Mouse (Mus musculus) midbrain, postnatal 0 days (tissue): ENCODE measurements around the gene Nckap1l. TPM values are rescaled to one million over a fixed set of nuclear protein-coding genes. Genes with fewer than 3 reads are reported as not detected.
A peak's percentile ranks its signal among the peaks of the same experiment; 100 is the strongest.

Experiments
- ATAC-seq: fragments of 200-750 bp; cut with Nextera tagmentation; 2 replicates; pipeline ENCODE4 v1.8.0; 2017; ENCODE audit warnings: moderate number of reproducible peaks, mild to moderate bottlenecking, moderate TSS enrichment, moderate library complexity; ENCODE audit not compliant: low FRiP score
- DNase-seq: peaks from one replicate; pipeline ENCODE4 v3.0.0-alpha.2; 2015; ENCODE audit warnings: low spot score
- H3K27ac ChIP-seq: fragments of 300-500 bp; sonication (generic); 2 replicates; pipeline ENCODE4 v1.5.1; 2014; ENCODE audit warnings: low read depth, mild to moderate bottlenecking, low read length, mixed read lengths
- H3K27me3 ChIP-seq: fragments of 300-500 bp; sonication (generic); 2 replicates; pipeline ENCODE4 v1.6.1; 2014; ENCODE audit warnings: low read length, control low read depth, mixed read lengths; ENCODE audit not compliant: insufficient read depth
- H3K36me3 ChIP-seq: fragments of 300-500 bp; sonication (generic); 2 replicates; pipeline ENCODE4 v1.6.1; 2014; ENCODE audit warnings: low read length, control low read depth, mixed read lengths; ENCODE audit not compliant: insufficient read depth
- H3K4me1 ChIP-seq: fragments of 300-500 bp; sonication (generic); 2 replicates; pipeline ENCODE4 v1.6.1; 2014; ENCODE audit warnings: mild to moderate bottlenecking, control low read depth, antibody characterized with exemption, low read length, mixed read lengths; ENCODE audit not compliant: insufficient read depth
- H3K4me2 ChIP-seq: fragments of 300-500 bp; sonication (generic); 2 replicates; pipeline ENCODE4 v1.6.1; 2014; ENCODE audit warnings: low read depth, mild to moderate bottlenecking, low read length, mixed read lengths; ENCODE audit not compliant: poor library complexity, severe bottlenecking
- H3K4me3 ChIP-seq: fragments of 300-500 bp; sonication (generic); 2 replicates; pipeline ENCODE4 v1.5.1; 2014; ENCODE audit warnings: low read depth, mild to moderate bottlenecking, low read length, moderate library complexity
- H3K9ac ChIP-seq: fragments of 300-500 bp; sonication (generic); replicated peaks from 2 replicates; pipeline ENCODE4 v1.6.1; 2014; ENCODE audit warnings: mild to moderate bottlenecking, low read length, moderate library complexity, mixed read lengths; ENCODE audit not compliant: poor library complexity, severe bottlenecking
- H3K9me3 ChIP-seq: fragments of 300-500 bp; sonication (generic); 2 replicates; pipeline ENCODE4 v1.6.1; 2016; ENCODE audit warnings: low read length, control low read depth
- CTCF ChIP-seq: IDR thresholded peaks from 2 replicates; pipeline ENCODE4 v1.5.1; 2016; ENCODE audit warnings: antibody characterized with exemption, mild to moderate bottlenecking
- WGBS: fragments of 180-500 bp; shearing (Covaris S2); extraction: QIAGEN DNeasy Blood & Tissue Kit; methylation state at CpG from one replicate; pipeline ENCODE4 v1.1.7; 2014; 5-methylcytosine and 5-hydroxymethylcytosine counted together
- polyA plus RNA-seq: library from polyadenylated mRNA; unstranded; fragments of >200 nt; fragmentation: Nextera tagmentation; extraction: Ambion mirVana; gene quantifications from 2 replicates; pipeline ENCODE4 v1.2.1, GENCODE M21; 2015
- total RNA-seq: library from RNA; depleted of rRNA; stranded (reverse); fragments of >200 nt; gene quantifications from 2 replicates; pipeline ENCODE4 v1.2.3, GENCODE M21; 2014

Nckap1l gene
- total and polyA plus RNA-seq, 2 experiments from 2014 or later, result 2.4 to 4.7 TPM

- H3K4me1 ChIP-seq, result no peaks in the 10 kb centered on the region
- no peak overlapping the region for H3K4me2 ChIP-seq
- H3K9me3 ChIP-seq, result no peaks in the 10 kb centered on the region
- no peak for TF ChIP-seq CTCF
- no peak overlapping the region for H3K9ac ChIP-seq
- no peak overlapping the region for H3K27ac ChIP-seq
- no peak for DNase-seq
- no peak for ATAC-seq
- WGBS, result 76% methylated on average over 1 of the region's 1 CpGs
- H3K4me3 ChIP-seq, result no peak overlapping the region
- no peaks in the 10 kb centered on the region for H3K36me3 ChIP-seq
- no peaks in the 10 kb centered on the region for H3K27me3 ChIP-seq
Observed at GRCm38 (mm10) chr15:103479080-103479606, 25.5 kb downstream of the Nckap1l start.

DNA sequence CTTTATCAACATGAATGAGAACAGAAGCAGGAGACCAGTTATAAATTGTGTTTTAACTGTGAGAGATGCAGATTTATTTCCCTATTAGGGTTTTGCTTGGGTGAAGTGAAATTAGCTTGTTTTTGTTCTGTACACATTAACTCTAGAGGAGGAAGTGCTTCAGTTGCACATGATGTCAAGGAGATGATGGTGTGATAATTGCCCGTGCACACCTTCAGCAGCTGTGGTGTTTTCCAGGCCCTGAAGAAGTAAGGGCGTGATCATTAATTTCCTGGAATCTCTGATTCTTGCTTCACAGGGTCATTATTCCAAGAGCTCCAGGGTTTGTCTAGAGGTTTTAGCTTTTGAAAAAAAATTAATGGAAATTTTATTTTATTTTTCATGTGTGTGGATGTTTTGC lies 26.5 kb downstream of the Nckap1l start:
- Histone ChIP-seq H3K27me3 (no peaks in the 10 kb centered on the region), H3K4me2 (no peak overlapping the region), H3K9ac (no peak overlapping the region), H3K27ac (no peak overlapping the region), H3K4me3 (no peak overlapping the region), H3K9me3 (no peaks in the 10 kb centered on the region), H3K4me1 (no peaks in the 10 kb centered on the region; the same call in 1 of the 2 replicates), H3K36me3 (no peaks in the 10 kb centered on the region)
- no peak for TF ChIP-seq CTCF
- DNase-seq (no peak), ATAC-seq (no peak)
- WGBS, result 86% methylated on average over 2 of the region's 2 CpGs

- Histone ChIP-seq H3K36me3 (no peaks in the 10 kb centered on the region), H3K4me3 (no peak overlapping the region), H3K27me3 (no peaks in the 10 kb centered on the region), H3K9me3 (no peaks in the 10 kb centered on the region), H3K4me1 (peaks cover 2% of the 10 kb centered on the region; the same call in 1 of the 2 replicates), H3K4me2 (no peak overlapping the region), H3K9ac (no peak overlapping the region), H3K27ac (no peak overlapping the region)
- 3% methylated on average over 1 of the region's 1 CpGs for WGBS
- peak; percentile 49; the same call in 1 of the 2 replicates for ATAC-seq
- DNase-seq, result peak; percentile 82
- peak; percentile 79 for TF ChIP-seq CTCF
Observed at GRCm38 (mm10) chr15:103482488-103482887, 28.9 kb downstream of the Nckap1l start.

DNA sequence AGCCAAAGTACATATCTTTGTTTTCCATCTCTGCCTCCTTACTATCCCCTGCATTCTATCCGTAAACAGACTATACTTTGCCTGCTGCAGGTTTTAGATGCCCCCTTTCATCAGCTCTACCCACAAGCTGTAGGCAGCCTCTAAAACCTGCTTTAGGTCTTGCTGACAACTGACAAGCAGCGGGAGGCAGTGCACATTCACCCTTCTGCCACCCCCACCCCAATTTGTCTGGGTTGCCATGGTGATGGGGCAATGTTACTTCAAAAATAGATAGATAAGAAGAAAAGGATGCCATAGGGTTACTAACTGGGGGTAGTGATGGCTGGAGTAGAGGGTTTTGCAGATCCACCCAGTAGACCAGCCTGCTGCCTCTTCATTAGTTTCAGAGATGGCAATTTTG lies 30.9 kb downstream of the Nckap1l start:
- DNase-seq (no peak), ATAC-seq (peak; percentile 41; the same call in 1 of the 2 replicates)
- Histone ChIP-seq H3K36me3 (no peaks in the 10 kb centered on the region), H3K27me3 (no peaks in the 10 kb centered on the region), H3K9me3 (no peaks in the 10 kb centered on the region), H3K27ac (peak overlapping the region; percentile 48), H3K4me1 (peaks cover 2% of the 10 kb centered on the region; the same call in 1 of the 2 replicates), H3K4me2 (no peak overlapping the region), H3K4me3 (no peak overlapping the region), H3K9ac (no peak overlapping the region)
- 16% methylated on average over 2 of the region's 2 CpGs for WGBS
- TF ChIP-seq CTCF, result no peak

DNA sequence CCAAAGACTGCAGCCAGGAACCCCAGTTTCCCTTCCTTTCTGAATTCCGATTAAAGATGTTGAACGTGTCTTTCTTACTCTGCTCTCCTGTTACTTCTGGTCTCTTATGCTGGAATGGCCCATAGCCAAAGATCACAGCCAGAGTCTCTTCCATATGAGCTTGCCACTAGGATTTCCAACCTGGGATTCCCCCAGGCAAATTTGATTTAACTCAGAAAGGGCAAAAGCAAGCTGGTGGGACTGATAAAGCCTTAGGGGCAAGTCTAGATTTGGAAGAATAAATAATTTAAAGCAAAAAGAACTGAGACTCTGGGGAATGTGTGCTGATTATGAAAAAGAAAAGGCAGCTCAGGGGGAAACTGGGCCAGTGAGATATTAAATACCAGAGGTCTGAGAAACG lies 31.5 kb downstream of the Nckap1l start:
- 19% methylated on average over 3 of the region's 3 CpGs for WGBS
- Histone ChIP-seq H3K27ac (no peak overlapping the region), H3K4me2 (no peak overlapping the region), H3K9me3 (no peaks in the 10 kb centered on the region), H3K36me3 (no peaks in the 10 kb centered on the region), H3K4me3 (no peak overlapping the region), H3K9ac (no peak overlapping the region), H3K27me3 (no peaks in the 10 kb centered on the region), H3K4me1 (peaks cover 2% of the 10 kb centered on the region; the same call in 1 of the 2 replicates)
- no peak for TF ChIP-seq CTCF
- ATAC-seq (no peak; the same call in 1 of the 2 replicates), DNase-seq (no peak)

DNA sequence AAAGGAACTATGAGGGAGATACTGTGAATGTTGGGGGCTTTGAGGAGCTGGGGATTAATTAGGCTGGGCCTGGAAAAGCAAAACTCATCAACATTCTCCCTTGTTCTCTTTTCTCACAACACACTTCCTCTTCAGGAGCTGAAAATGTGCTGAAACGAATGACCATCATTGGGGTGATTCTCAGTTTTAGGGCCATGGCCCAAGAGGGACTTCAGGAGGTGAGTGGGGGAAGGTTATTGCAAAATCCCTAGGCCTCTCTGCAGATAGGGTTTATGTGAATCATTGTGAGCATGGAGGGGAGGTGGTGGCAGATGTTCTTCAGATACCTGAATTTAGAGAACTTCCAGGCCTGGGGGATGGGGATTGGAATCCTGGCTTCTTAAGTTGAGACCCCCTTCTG lies 33.1 kb downstream of the Nckap1l start:
- ATAC-seq, result no peak
- H3K9ac ChIP-seq, result no peak overlapping the region
- DNase-seq, result no peak
- no peak for TF ChIP-seq CTCF
- peaks cover 2% of the 10 kb centered on the region; the same call in 1 of the 2 replicates for H3K4me1 ChIP-seq
- 74% methylated on average over 1 of the region's 1 CpGs for WGBS
- no peaks in the 10 kb centered on the region for H3K36me3 ChIP-seq
- H3K4me2 ChIP-seq, result no peak overlapping the region
- H3K27ac ChIP-seq, result no peak overlapping the region
- no peaks in the 10 kb centered on the region for H3K9me3 ChIP-seq
- no peaks in the 10 kb centered on the region for H3K27me3 ChIP-seq
- no peak overlapping the region for H3K4me3 ChIP-seq
